Mouse (Mus musculus) CD4-positive, CD25-positive, alpha-beta regulatory T cell, adult 2 months (primary cell): ENCODE results near the gene Tmem255a.

Source experiments
- DNase-seq: peaks from one replicate; pipeline ENCODE4 v3.0.0-alpha.2; 2012; ENCODE audit warnings: low read depth, low spot score

Gene Tmem255a

GRCm38 (mm10) chrX:38166064-38166463, 86.2 kb downstream of the Tmem255a start:
- no peak for DNase-seq

- no peak for DNase-seq
Measured at GRCm38 (mm10) chrX:38165315-38165714, 86.9 kb downstream of the Tmem255a start.

GRCm38 (mm10) chrX:38159097-38159496, 93.1 kb downstream of the Tmem255a start:
- DNase-seq, result no peak
